Mouse (Mus musculus) liver, embryonic 16.5 days (tissue): Measurements from ENCODE around the gene Plekhg3. TPM values are rescaled to one million over a fixed set of nuclear protein-coding genes. Genes with fewer than 3 reads are reported as not detected.

ENCODE experiments used
- ATAC-seq: fragments of 200-750 bp; cut with Nextera tagmentation; 2 replicates; pipeline ENCODE4 v1.8.0; 2017; ENCODE audit warnings: low read depth, mild to moderate bottlenecking, moderate number of reproducible peaks, moderate library complexity
- H3K27ac ChIP-seq: fragments of 300-500 bp; sonication (generic); 2 replicates; pipeline ENCODE4 v1.5.1; 2014; ENCODE audit warnings: mild to moderate bottlenecking, low read length
- H3K27me3 ChIP-seq: fragments of 300-500 bp; sonication (generic); 2 replicates; pipeline ENCODE4 v1.6.1; 2014; ENCODE audit warnings: low read depth, low read length, mixed read lengths; ENCODE audit not compliant: control insufficient read depth, insufficient read depth
- H3K36me3 ChIP-seq: fragments of 300-500 bp; sonication (generic); 2 replicates; pipeline ENCODE4 v1.6.1; 2014; ENCODE audit warnings: mild to moderate bottlenecking; ENCODE audit not compliant: control insufficient read depth, insufficient read depth
- H3K4me1 ChIP-seq: fragments of 300-500 bp; sonication (generic); 2 replicates; pipeline ENCODE4 v1.6.1; 2014; ENCODE audit warnings: low read depth, low read length, mixed read lengths; ENCODE audit not compliant: control insufficient read depth
- H3K4me2 ChIP-seq: fragments of 300-500 bp; sonication (generic); 2 replicates; pipeline ENCODE4 v1.6.1; 2014; ENCODE audit warnings: low read depth, low read length, mixed read lengths
- H3K4me3 ChIP-seq: fragments of 300-500 bp; sonication (generic); 2 replicates; pipeline ENCODE4 v1.5.1; 2014; ENCODE audit warnings: low read depth, mild to moderate bottlenecking, low read length
- H3K9ac ChIP-seq: fragments of 300-500 bp; sonication (generic); 2 replicates; pipeline ENCODE4 v1.6.1; 2014; ENCODE audit warnings: low read depth, low read length
- H3K9me3 ChIP-seq: fragments of 300-500 bp; sonication (generic); replicated peaks from 2 replicates; pipeline ENCODE4 v1.6.1; 2016; ENCODE audit warnings: low read length; ENCODE audit not compliant: control insufficient read depth
- WGBS: fragments of 180-500 bp; shearing (Covaris S2); extraction: QIAGEN DNeasy Blood & Tissue Kit; methylation state at CpG from one replicate; pipeline ENCODE4 v1.1.7; 2014; ENCODE audit not compliant: insufficient replicate concordance; 5-methylcytosine and 5-hydroxymethylcytosine counted together
- polyA plus RNA-seq: library from polyadenylated mRNA; unstranded; fragments of >200 nt; fragmentation: Nextera tagmentation; extraction: Ambion mirVana; gene quantifications from 2 replicates; pipeline ENCODE4 v1.2.1, GENCODE M21; 2015

The Plekhg3 gene
- polyA plus RNA-seq, 1 experiment from 2014 or later, result 5.5 TPM

- ATAC-seq, result no peak
- H3K4me2 ChIP-seq, result no peak overlapping the region
- H3K9ac ChIP-seq, result no peak overlapping the region
- 74% methylated on average over 24 of the region's 24 CpGs for WGBS
- peaks cover 38% of the 10 kb centered on the region for H3K4me1 ChIP-seq
- no peak overlapping the region for H3K4me3 ChIP-seq
- no peak overlapping the region for H3K27ac ChIP-seq
- no peaks in the 10 kb centered on the region for H3K9me3 ChIP-seq
- H3K27me3 ChIP-seq, result no peaks in the 10 kb centered on the region
- peaks cover 79% of the 10 kb centered on the region for H3K36me3 ChIP-seq
These were observed 67.7 kb downstream of the Plekhg3 start for GRCm38 (mm10) chr12:76598196-76598928.

DNA sequence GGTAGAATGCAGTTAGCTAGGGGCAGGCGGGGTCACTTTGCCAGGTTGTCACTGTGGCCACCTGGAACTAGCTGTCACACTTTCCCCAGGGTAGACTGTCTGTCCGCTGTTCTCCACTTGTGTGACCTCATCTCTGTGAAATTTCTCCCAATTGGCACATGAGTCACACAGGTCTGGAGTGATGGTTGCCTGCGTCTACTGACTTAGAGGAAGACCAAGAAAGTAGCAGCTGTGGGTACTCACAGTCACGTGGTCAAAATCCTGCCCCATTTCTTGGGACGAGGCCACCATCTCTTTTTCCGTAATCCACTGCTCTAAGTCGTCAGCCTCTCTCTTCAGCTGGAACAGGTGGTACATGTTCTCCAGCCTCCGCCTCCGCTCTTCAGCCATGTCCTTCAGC, 73.1 kb downstream of the Plekhg3 start:
- H3K9me3 ChIP-seq, result no peaks in the 10 kb centered on the region
- H3K27ac ChIP-seq, result no peak overlapping the region
- ATAC-seq, result no peak
- WGBS, result 91% methylated on average over 9 of the region's 9 CpGs
- H3K4me2 ChIP-seq, result no peak overlapping the region
- H3K27me3 ChIP-seq, result no peaks in the 10 kb centered on the region
- no peak overlapping the region for H3K9ac ChIP-seq
- H3K36me3 ChIP-seq, result peaks cover 97% of the 10 kb centered on the region
- H3K4me1 ChIP-seq, result no peaks in the 10 kb centered on the region
- no peak overlapping the region for H3K4me3 ChIP-seq

GRCm38 (mm10) chr12:76604546-76604945, 73.9 kb downstream of the Plekhg3 start:
- WGBS, result 71% methylated on average over 4 of the region's 4 CpGs
- H3K4me2 ChIP-seq, result no peak overlapping the region
- peaks cover 97% of the 10 kb centered on the region for H3K36me3 ChIP-seq
- no peak overlapping the region for H3K4me3 ChIP-seq
- no peak overlapping the region for H3K27ac ChIP-seq
- H3K4me1 ChIP-seq, result no peaks in the 10 kb centered on the region
- no peak for ATAC-seq
- no peaks in the 10 kb centered on the region for H3K27me3 ChIP-seq
- no peak overlapping the region for H3K9ac ChIP-seq
- H3K9me3 ChIP-seq, result no peaks in the 10 kb centered on the region

- WGBS, result 70% methylated on average over 3 of the region's 3 CpGs
- Histone ChIP-seq H3K4me1 (no peaks in the 10 kb centered on the region), H3K4me3 (no peak overlapping the region), H3K27ac (no peak overlapping the region), H3K27me3 (no peaks in the 10 kb centered on the region), H3K4me2 (no peak overlapping the region), H3K9me3 (no peaks in the 10 kb centered on the region), H3K9ac (no peak overlapping the region), H3K36me3 (peaks cover 97% of the 10 kb centered on the region)
- ATAC-seq, result no peak
These were observed 75.1 kb downstream of the Plekhg3 start for GRCm38 (mm10) chr12:76605837-76606236.

DNA sequence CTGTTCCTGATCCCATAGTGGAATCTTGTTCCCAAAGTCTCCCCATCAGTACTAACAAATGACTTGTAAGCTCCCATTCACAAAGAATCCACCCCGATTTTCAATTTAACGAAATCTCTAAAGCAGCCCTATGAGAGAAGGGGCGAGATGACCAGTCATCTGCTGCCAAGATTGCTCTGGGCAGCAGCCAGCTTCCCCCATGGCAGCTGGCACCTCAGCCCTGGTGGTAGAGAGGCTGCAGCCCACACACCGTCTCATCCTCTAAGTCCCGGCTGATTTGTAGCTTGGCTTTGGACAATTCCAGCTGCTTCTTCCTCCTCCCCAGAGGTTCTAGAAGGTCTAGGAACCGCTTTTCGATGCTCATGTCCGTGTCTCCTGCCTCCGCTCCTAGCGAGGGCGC, 77.5 kb downstream of the Plekhg3 start:
- H3K36me3 ChIP-seq, result peaks cover 99% of the 10 kb centered on the region
- no peaks in the 10 kb centered on the region for H3K27me3 ChIP-seq
- no peak for ATAC-seq
- no peak overlapping the region for H3K4me3 ChIP-seq
- H3K4me2 ChIP-seq, result no peak overlapping the region
- H3K9ac ChIP-seq, result no peak overlapping the region
- H3K27ac ChIP-seq, result no peak overlapping the region
- WGBS, result 84% methylated on average over 11 of the region's 11 CpGs
- no peaks in the 10 kb centered on the region for H3K4me1 ChIP-seq
- no peaks in the 10 kb centered on the region for H3K9me3 ChIP-seq

- no peak overlapping the region for H3K4me2 ChIP-seq
- no peak overlapping the region for H3K4me3 ChIP-seq
- peaks cover 99% of the 10 kb centered on the region for H3K36me3 ChIP-seq
- H3K4me1 ChIP-seq, result no peaks in the 10 kb centered on the region
- 83% methylated on average over 15 of the region's 15 CpGs for WGBS
- no peak overlapping the region for H3K27ac ChIP-seq
- no peaks in the 10 kb centered on the region for H3K27me3 ChIP-seq
- H3K9ac ChIP-seq, result no peak overlapping the region
- no peak for ATAC-seq
- H3K9me3 ChIP-seq, result no peaks in the 10 kb centered on the region
These were observed 78.4 kb downstream of the Plekhg3 start for GRCm38 (mm10) chr12:76608997-76609565.

GRCm38 (mm10) chr12:76612621-76613020, 81.9 kb downstream of the Plekhg3 start:
- no peak overlapping the region for H3K4me3 ChIP-seq
- H3K9ac ChIP-seq, result no peak overlapping the region
- no peaks in the 10 kb centered on the region for H3K27me3 ChIP-seq
- WGBS, result 88% methylated on average over 12 of the region's 12 CpGs
- no peaks in the 10 kb centered on the region for H3K4me1 ChIP-seq
- H3K9me3 ChIP-seq, result no peaks in the 10 kb centered on the region
- peaks cover 99% of the 10 kb centered on the region for H3K36me3 ChIP-seq
- no peak overlapping the region for H3K4me2 ChIP-seq
- no peak for ATAC-seq
- no peak overlapping the region for H3K27ac ChIP-seq

- Histone ChIP-seq H3K9ac (no peak overlapping the region), H3K9me3 (no peaks in the 10 kb centered on the region), H3K36me3 (peaks cover 99% of the 10 kb centered on the region), H3K27ac (no peak overlapping the region), H3K27me3 (no peaks in the 10 kb centered on the region), H3K4me3 (no peak overlapping the region), H3K4me1 (no peaks in the 10 kb centered on the region), H3K4me2 (no peak overlapping the region)
- no peak for ATAC-seq
- WGBS, result 57% methylated on average over 12 of the region's 12 CpGs
These were observed 84.3 kb downstream of the Plekhg3 start for GRCm38 (mm10) chr12:76614868-76615579.

- Histone ChIP-seq H3K36me3 (peaks cover 99% of the 10 kb centered on the region), H3K9ac (no peak overlapping the region), H3K27ac (no peak overlapping the region), H3K4me1 (no peaks in the 10 kb centered on the region), H3K9me3 (no peaks in the 10 kb centered on the region), H3K27me3 (no peaks in the 10 kb centered on the region), H3K4me3 (no peak overlapping the region), H3K4me2 (no peak overlapping the region)
- WGBS, result 80% methylated on average over 4 of the region's 4 CpGs
- no peak for ATAC-seq
These were observed 84.9 kb downstream of the Plekhg3 start for GRCm38 (mm10) chr12:76615580-76615937.
